Mouse (Mus musculus) T-helper 2 cell (primary cell): ENCODE measurements around the gene Bend4.

Experiments
- in situ Hi-C: fragments of 300-600 bp; cut with MboI, MseI; formaldehyde crosslinking; loops from one replicate; pipeline ENCODE4 v1.15.1; 2025; ENCODE audit warnings: high pct_unique_total_duplicates

Bend4 gene

DNA sequence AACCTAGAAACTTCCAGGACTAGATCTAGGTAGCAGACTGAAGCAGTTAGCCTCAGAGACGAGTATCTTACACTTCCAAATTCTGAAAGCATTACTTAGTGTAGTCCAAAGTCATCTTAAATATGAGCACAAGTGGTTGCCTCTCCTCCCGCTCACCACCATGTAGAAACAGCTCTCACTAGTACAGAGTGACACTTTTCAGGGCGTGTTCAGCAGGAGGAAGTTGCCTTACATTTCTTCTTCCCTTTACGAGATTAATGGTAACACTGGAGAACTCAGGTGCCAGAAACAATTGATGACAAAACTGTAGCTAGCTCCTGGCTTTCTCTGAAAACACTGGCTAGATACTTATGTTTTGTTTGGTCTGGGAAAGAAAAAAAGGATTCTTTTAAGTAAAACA lies 8.7 kb downstream of the Bend4 start:
- in situ Hi-C loops = no loop called here

DNA sequence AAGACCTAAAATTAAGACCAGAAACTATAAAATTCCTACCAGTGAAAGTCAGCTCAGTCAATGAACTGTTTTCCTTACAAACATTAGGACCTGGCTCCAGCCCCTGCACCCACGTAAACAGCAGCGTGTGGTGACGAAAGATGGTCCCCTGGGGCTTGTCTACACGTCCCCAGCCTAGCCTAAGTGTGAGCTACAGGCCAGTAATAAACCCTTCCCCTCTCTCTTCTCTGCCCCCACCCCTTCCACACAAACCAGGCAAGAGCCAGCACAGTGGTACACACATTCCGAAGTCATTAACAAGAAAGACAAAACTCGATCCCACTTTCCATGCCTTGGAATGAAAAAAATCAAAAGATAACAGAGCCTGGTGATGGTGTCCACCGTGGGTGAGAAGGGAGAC lies 16.6 kb downstream of the Bend4 start:
- in situ Hi-C loops = no loop called here

DNA sequence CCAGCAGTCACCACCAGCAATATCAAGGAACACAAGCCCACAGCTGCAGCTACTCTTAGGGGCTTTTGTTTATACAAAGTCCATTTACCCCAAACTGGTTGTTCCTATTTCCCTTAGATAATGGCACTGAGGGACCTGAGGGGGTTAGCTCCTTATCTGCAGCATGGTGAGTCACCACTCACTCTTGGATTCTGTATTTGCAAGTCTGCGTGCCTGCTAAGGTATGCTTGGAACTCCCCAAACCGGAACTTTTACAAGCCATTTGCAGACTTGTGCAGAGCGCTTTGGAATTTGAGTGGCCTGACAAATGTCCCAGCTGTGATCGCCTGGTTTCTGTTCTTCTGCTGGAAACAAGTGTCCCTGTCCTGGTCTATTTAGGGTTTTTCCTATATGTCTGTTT lies 17.7 kb downstream of the Bend4 start:
- in situ Hi-C loops = no loop called here

DNA sequence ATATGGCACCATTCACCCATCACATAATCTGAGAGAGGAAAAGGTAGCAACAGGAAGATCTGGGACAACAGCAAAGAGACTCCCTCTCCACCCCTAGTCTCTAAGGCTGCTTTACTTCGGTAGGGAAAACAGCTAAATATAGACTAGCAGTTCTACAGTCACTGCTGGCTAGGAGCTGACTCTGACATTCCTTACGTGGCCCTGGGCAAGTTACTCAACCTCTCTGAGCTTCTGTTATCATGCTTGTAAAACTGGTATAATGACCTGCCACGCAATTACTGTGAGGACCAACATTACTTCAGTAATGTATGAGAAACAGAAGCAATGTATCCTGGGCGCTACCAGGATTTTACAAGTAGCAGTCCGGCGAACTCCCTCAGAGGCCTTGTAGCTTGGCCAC lies 19.7 kb downstream of the Bend4 start:
- in situ Hi-C loops = no loop called here

DNA sequence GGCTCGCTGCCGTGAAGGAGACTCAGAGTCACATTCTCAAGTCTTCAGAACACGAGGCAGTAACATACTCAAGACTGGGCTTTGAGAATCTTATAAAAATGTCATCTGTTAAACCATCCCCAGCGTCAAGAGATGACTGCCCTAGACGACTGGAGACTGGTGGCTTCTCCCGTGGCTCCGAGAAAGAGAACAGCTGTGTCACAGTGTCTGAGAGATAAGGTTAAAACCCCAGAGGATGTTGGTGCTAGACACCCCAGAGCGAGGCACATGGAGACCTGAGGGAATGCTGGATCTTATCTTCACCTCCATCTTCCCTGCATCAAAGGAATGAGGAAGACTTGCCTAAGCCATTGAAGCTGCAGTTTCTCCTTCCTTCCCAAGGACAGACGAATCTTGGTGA lies 23.2 kb downstream of the Bend4 start:
- in situ Hi-C loops = no loop called here

DNA sequence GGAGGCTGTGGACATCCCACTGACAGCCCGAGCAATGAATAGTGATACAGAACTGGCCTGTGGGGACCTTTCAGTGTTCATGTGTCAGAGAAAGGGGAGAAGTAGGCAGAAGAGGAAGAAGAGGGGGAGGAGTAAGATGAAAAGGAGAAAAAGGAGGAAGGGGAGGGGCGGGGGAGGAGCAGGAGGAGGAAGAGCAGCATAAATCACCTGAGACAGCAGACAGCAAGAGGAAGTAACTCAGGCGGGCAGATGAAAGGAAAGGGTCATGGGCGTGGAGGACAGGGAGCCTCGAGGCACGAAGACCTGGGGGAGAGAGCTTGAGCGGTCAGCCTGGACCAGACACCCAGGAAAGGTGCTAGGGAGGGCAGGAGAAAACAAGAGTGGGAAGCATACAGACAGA lies 23.7 kb downstream of the Bend4 start:
- in situ Hi-C loops = no loop called here

DNA sequence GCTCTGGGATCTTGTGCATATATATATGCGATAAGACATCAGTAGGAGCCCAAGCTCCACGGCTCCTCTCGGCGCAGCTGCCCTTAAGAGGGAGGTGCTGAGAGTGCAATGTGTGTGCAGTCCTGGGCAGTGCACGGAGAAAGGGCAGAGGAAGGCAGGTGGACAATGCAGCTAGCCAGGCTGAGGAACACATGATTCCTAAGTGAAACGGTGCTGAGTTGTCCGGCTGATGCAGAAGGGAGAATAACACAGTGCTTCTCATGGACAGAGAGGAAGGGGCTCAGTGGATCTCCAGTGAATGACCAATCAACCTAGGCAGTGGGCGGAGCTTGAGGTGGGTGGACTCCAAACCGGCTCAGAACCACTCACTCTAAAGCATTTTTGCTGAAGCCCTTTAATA lies 26.5 kb downstream of the Bend4 start:
- in situ Hi-C loops = no loop called here

DNA sequence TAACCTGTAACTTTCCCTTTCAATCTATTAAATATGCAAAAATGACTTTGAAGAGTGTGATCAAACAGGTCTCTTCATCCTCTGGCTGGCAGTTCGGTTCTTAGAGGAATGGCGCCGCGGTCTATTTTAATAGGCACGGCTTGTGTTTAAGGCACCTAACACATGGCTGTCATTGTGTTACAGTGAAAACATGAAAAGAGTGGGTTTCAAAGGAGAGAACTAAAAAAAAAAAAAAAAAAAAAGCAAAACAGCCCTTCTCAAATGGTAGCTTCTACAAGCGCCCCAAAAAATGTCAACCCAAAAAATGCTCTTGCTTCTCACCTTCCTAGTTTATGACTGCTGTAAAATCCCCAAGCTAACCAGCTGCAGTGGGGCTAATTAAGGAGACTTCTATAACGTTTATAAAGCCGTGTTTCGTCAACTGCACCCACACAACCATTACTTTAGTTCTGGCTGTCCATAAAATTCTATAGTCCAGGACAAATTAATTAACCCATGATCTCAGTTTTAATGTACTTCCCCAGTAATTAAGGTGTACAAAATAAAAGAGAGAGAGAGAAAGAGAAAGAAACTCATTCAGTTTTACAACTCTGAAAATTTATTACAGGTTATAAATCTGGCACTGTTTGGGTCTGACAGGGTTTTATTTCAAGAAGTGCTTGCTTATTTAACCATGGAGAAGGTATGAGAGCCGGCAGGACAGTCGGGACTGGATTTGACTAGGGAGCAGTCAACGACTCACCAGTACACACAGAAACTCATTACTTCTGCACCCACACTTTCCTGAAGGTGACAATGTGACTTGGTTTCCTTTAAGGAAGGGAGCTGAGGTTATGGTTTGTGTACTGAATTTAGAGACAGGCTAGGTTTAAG lies 27.3 kb downstream of the Bend4 start:
- in situ Hi-C loops = no loop called here

DNA sequence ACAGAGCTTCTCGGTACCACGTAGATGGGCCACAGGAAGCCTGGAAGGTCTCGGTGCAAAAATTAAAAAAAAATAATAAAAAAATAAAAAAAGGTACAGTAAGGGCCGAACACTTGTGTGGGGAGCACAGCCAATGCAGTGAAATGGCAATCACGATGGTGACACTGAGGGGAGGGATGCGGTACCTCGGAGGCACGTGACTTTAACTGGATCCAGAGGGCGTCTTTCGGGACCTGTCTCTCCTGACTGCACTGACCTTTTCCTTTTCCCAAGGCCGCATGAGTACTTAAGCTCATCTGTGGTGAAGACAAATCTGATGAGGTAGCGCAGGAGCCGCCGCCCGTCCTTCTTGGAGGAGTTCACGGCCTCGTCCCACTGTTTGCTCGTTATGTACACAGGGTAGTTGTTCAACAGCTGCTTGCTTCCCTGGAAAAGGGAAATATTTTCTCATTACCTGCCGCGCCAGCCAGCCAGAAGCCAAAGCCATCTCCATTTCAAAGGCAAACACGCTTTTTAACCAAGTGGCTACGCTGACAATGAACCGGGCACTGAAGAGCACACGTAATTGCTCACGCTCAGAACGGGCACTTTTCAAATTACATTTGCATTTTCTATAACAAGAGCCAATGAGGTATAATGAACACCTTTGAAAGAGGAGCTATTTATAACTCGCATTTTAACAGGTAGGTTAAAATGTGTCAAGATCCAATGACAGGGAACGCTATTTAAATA lies 28.1 kb downstream of the Bend4 start:
- in situ Hi-C loops = no loop called here

DNA sequence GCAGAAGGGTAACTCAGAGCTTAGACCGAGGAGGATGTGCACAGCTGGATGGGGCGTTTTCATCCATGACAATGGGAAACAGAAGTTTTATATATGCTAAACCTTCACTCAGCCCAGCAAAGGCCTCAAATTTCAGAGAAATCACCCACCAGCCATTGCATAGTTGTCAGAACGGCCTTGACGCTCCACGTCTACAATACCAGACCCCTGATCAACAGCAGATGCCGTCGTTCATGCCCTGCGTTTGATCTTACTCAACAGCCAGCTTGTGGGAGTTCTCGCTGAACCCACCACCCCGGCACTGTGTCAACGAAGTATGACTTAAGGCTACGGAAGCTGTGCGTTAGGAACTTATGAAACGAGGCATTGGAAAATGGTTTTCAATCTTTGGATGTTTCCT lies 30.9 kb downstream of the Bend4 start:
- in situ Hi-C loops = no loop called here

DNA sequence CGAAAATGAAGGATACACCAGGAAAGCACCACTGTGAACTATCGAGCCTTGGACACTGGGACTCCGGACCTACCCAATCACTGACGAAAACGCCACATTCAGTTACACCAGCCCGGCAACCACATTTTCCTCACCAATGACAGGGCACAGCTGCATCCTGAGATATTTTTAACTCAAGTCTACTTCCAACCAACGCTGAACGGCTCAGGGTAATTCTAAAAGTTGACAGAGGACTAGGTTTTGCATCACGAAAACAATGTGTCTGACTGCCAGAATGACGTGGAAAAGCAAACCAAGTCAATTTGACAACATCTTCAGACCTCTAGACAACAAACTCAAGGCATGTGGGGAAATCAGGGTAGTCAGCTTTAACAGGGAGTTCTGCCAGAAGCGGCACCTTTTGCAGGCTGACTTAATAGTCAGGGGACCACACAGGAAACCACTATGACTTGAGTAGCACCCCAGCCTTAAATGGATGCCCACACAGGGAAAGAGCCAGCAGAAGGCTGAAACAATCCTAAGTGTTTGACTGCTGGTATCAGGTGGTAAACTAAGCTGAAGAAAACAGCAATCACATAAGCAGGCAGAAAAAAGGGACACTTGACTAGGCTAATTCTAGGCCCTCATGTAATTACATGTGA lies 32.8 kb downstream of the Bend4 start:
- in situ Hi-C loops = no loop called here

DNA sequence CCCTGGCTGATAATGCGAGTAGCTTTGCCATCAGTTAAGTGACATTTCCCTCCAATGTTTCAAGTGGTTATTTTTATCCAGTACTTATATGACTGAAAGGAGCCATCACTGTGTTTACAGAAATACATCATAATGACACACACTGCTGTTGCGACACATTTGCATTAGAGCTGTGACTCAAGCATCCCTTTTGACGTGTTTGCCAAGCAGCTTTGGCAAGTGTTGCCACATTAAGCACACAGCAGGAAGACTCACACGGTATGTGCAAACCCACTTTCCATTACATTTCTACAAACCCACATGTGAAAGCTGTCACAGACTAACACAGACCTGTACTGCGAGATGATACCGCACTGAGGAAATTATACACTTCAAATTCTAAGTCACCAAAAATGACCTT lies 34.2 kb downstream of the Bend4 start:
- in situ Hi-C loops = no loop called here

DNA sequence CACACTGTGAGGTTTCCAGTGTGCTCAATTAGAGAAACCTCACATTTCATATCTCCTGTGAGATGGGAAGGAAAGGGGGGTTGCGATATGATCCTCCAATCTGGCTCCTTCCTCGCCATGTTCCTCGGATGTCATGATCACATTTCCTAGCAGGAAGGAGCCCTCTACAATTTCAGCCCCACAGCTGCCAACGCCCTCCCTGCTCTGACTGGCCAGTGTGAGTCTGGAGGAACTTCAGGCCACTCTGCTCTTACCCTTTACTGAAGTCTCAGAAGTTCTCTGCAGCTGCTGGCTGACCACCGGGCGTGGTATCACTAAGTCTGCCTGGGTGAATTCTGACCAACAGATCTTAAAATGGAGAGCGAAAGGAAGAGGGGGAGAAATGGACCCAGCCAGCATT lies 45.6 kb downstream of the Bend4 start:
- in situ Hi-C loops = no loop called here

DNA sequence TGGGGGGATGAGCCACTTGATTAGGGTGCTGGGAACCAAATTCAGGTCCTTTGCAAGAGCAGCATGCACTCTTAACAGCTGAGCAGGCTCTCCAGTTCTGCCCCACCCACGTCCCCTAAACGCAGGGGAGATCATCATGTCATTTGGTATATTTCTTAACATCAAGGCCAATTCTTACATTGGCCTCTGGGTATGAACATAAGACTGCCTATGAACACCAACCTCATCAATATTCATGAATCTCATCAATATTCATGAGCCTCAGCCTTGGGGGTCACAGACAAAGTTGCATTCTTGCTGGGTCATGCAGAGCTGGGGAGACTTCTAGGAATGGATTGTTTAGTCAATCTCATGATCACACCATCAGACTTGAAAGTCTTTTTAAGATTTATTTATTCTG lies 46.4 kb downstream of the Bend4 start:
- in situ Hi-C loops = no loop called here

DNA sequence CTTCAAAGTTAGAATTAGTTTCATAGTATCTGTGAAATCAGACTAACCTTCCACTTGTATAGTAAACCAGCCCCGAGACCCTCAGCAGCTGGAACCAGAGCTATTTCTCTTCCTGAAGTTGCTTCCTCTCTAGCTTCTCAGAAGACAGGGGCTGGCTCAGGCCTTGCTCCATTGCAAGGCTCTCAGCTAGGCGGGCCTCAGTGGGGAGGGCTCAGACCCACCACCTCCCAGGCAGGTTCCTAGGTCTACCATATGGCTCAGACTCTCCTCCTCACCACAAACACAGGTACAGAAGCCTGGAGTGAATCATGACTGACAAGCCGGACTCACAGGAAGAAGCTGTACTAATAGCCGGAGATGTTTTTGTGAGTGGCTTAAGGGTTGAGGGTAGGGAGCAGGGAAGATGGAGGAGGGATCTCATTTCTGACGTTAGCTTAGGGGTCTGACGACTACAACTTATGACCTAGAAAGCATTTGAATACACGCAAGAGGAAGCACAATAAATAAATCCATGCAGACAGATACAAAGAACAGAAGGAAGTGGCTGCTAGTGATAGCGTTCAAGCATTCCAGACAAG lies 51.0 kb downstream of the Bend4 start:
- in situ Hi-C loops = no loop called here

DNA sequence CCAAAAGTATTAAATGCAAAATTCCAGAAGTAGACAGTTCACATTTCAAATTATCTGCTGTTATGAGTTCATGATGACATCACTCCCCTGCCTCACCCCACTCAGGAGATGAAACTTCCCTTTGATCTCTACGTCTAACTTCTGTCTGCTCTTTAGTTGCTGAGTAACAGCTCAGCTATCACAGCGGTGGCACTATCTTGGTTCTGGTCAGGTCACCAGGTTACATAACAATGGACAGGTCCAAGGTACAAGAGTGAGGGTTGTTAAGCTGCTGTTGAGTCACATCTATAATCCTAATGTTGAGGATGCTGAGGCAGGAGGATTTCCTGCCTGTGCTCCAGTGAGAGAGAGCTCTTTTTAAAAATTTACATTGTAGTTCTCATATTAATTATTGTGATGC lies 65.2 kb downstream of the Bend4 start:
- in situ Hi-C loops = no loop called here

DNA sequence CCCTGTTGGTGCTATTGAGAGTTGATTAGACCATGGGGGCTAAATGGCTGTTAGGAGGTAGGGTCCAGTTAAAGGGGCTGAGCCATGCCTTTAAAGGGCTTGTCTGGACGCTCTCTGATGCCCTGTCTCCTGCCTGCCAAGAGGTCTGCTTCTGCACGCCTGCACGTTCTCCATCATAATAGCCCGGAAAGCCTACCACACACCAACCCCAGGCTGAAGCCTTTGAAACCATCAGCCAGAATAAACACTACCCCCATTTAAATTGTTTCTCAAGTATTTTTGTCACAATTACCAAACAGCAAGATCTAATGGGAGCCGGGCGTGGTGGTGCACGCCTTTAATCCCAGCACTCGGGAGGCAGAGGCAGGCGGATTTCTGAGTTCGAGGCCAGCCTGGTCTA lies 65.8 kb downstream of the Bend4 start:
- in situ Hi-C loops = no loop called here

DNA sequence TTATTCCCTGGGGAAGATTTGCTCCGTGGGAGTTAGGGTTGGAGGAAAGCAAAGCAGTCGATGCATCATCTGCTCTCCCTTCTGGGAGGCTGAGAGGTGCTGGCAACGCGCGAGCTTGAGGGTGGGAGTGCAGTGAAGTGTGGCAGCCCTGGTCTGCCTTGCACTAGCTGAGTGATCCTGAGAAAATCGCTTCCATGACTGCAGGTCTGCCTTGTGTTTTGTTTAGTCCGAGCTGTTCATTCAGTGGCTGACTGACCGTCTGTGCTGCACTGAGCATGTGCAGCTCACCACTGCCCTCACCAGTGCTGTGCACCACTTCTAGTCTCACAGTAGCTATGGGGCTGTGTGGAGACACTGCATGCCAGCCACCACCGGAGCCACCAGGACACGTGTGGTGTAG lies 79.2 kb downstream of the Bend4 start:
- in situ Hi-C loops = no loop called here

DNA sequence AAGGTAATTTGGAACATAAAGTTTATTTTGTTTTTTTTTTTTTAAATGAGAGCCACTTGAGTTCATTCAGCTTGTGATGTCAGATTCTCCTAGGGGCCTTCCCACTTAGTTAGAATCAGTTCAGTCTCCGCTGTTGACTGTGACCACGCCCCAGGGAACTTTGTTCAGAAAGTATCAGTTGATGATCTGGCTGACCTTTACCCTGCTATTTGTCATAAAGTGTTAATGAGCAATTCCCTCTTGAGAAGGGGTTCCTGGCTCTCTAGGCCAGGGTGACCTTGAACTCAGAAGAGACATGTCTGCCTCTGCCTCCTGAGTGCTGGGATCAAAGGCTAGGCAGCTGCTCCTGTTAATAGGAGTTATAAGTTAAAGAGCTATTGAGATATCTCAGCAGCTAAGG lies 81.0 kb downstream of the Bend4 start:
- in situ Hi-C loops = no loop called here
